Comparison of ENCODE assay signal across 13 mouse cellular contexts in the genomic region with DNA sequence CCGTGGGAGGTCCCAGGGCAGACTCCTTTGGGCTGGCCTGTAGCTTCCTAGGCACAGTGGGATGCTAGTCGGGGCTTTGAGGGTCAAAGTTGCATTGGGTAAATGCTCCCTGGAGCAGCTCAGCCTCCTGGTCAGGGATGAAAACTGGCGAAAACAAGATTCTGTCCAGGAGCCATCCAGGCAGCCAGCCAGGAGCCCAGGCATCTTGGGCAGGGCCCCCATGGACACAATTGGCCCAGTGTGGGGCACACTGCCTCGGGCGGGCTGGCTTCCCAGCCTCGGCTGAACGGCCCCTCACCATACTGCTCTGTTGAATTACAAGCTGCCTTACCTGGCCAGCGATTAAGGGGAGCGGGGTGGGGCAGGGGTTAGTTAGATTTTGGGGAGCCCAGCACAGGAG.
DNase-seq lines count a peak whose midpoint lies in the region; ATAC-seq and TF ChIP-seq lines count a peak whose summit lies in the region.
"Had no signal": no experiment of that assay in that cellular context is flagged by ENCODE, and none has a peak within 500 bp of the region (broad histone marks: within the 10 kb centered on the region; RNA-seq: fewer than 3 reads in every experiment).

No protein-coding gene starts in this region.

- no peaks in the 10 kb centered on the region for H3K27me3 ChIP-seq in cerebellum, adult 2 months (ENCODE audit: control insufficient read depth, insufficient read depth, low read length)
- H3K27me3 ChIP-seq in forebrain, postnatal 0 days (ENCODE audit: insufficient read depth, low read length), result no peaks in the 10 kb centered on the region
- H3K27me3 ChIP-seq in liver, embryonic 11.5 days (replicated peaks; ENCODE audit: control insufficient read depth, insufficient read depth, low read length), result no peaks in the 10 kb centered on the region
- H3K27me3 ChIP-seq: embryonic facial prominence, embryonic 12.5 days; midbrain, embryonic 15.5 days had no signal

- H3K27ac ChIP-seq in cerebellum, adult 2 months (ENCODE audit: insufficient read depth, low read length), result no peak overlapping the region
- no peak overlapping the region for H3K27ac ChIP-seq in forebrain, postnatal 0 days (ENCODE audit: low read depth, low read length)
- no peak overlapping the region for H3K27ac ChIP-seq in liver, embryonic 11.5 days (ENCODE audit: low read depth, low read length)
- H3K27ac ChIP-seq: embryonic facial prominence, embryonic 12.5 days; left cerebral cortex, adult 2 months; midbrain, embryonic 15.5 days had no signal

- no peaks in the 10 kb centered on the region for H3K36me3 ChIP-seq in forebrain, postnatal 0 days (ENCODE audit: insufficient read depth)
- no peaks in the 10 kb centered on the region for H3K36me3 ChIP-seq in liver, embryonic 11.5 days (ENCODE audit: control insufficient read depth, insufficient read depth, low read length)
- H3K36me3 ChIP-seq: embryonic facial prominence, embryonic 12.5 days; midbrain, embryonic 15.5 days had no signal

- H3K4me2 ChIP-seq in forebrain, postnatal 0 days (ENCODE audit: low read depth), result no peak overlapping the region
- H3K4me2 ChIP-seq in liver, embryonic 11.5 days, result no peak overlapping the region
- H3K4me2 ChIP-seq: embryonic facial prominence, embryonic 12.5 days; midbrain, embryonic 15.5 days had no signal

- no peak overlapping the region for H3K4me3 ChIP-seq in cerebellum, adult 2 months (replicated peaks; ENCODE audit: insufficient read depth, low read depth, low read length)
- no peak overlapping the region for H3K4me3 ChIP-seq in forebrain, postnatal 0 days (ENCODE audit: low read depth, low read length)
- no peak overlapping the region for H3K4me3 ChIP-seq in liver, embryonic 11.5 days (ENCODE audit: low read depth, low read length)
- H3K4me3 ChIP-seq: embryonic facial prominence, embryonic 12.5 days; left cerebral cortex, adult 2 months; midbrain, embryonic 15.5 days had no signal

- no peak overlapping the region for H3K9ac ChIP-seq in forebrain, postnatal 0 days
- H3K9ac ChIP-seq in liver, embryonic 11.5 days (ENCODE audit: low read depth, low read length), result no peak overlapping the region
- H3K9ac ChIP-seq: embryonic facial prominence, embryonic 12.5 days; midbrain, embryonic 15.5 days had no signal

- WGBS in cerebellum, adult 2 months, result 37% methylated on average over 9 of the region's 9 CpGs
- 55% methylated on average over 9 of the region's 9 CpGs for WGBS in forebrain, postnatal 0 days
- WGBS in liver, embryonic 11.5 days, result 84% methylated on average over 9 of the region's 9 CpGs

- TF ChIP-seq CTCF in cerebellum, adult 2 months (IDR thresholded peaks at IDR 0.05; ENCODE audit: borderline replicate concordance, insufficient read depth, low read depth, low read length), result no peak
- no peak for TF ChIP-seq CTCF in forebrain, postnatal 0 days (IDR thresholded peaks at IDR 0.05; ENCODE audit: low read depth)

- H3K9me3 ChIP-seq in forebrain, postnatal 0 days (ENCODE audit: low read length), result no peaks in the 10 kb centered on the region
- no peaks in the 10 kb centered on the region for H3K9me3 ChIP-seq in liver, embryonic 11.5 days (ENCODE audit: control insufficient read depth, low read length)
- H3K9me3 ChIP-seq: embryonic facial prominence, embryonic 12.5 days; midbrain, embryonic 15.5 days had no signal

- peak; percentile 54; the same call in 1 of the 2 replicates for ATAC-seq in forebrain, postnatal 0 days
- ATAC-seq in liver, embryonic 11.5 days (replicated peaks; ENCODE audit: low FRiP score), result no peak
- ATAC-seq: midbrain, embryonic 15.5 days had no signal

- no peak for TF ChIP-seq POLR2A in cerebellum, adult 2 months (IDR thresholded peaks at IDR 0.05; ENCODE audit: borderline replicate concordance, insufficient read depth, low read length)

- peaks cover 20% of the 10 kb centered on the region for H3K4me1 ChIP-seq in cerebellum, adult 2 months (ENCODE audit: control insufficient read depth, insufficient read depth, low read length)
- no peaks in the 10 kb centered on the region for H3K4me1 ChIP-seq in forebrain, postnatal 0 days (ENCODE audit: insufficient read depth)
- H3K4me1 ChIP-seq in liver, embryonic 11.5 days (replicated peaks; ENCODE audit: control insufficient read depth, insufficient read depth, low read length), result peaks cover 7% of the 10 kb centered on the region
- H3K4me1 ChIP-seq: midbrain, embryonic 15.5 days had no signal

- DNase-seq in cerebellum, adult 2 months, result peak; percentile 51 to 55
- DNase-seq in cerebellum, adult 11 months, result no peak
- peak; percentile 65 for DNase-seq in layer of hippocampus, adult 11-12 months (ENCODE audit: low spot score)
- no peak for DNase-seq in layer of hippocampus, adult 9-10 months (ENCODE audit: low spot score)
- peak; percentile 43 for DNase-seq in forebrain, postnatal 0 days
- DNase-seq in layer of hippocampus, adult 9-11 months, result peak; percentile 70
- no peak for DNase-seq in liver, embryonic 11.5 days (ENCODE audit: low spot score)
- no peak for DNase-seq in urinary bladder, postnatal 36 days (ENCODE audit: low spot score in 2 of 2)
- DNase-seq: gastrocnemius, postnatal 10 days; lung, adult 18-20 months had no signal

Comparison
In these comparisons a context has a peak if more than half of its experiments do, and no peak if none do; other contexts are left out.
1. DNase-seq: peak in cerebellum, adult 2 months (2 of 2), layer of hippocampus, adult 11-12 months (single experiment), forebrain, postnatal 0 days (single experiment) and layer of hippocampus, adult 9-11 months (single experiment); none in cerebellum, adult 11 months (single experiment), layer of hippocampus, adult 9-10 months (single experiment), liver, embryonic 11.5 days (single experiment) and urinary bladder, postnatal 36 days (0 of 2).